Mouse (Mus musculus) retina, postnatal 1 day (tissue): ENCODE results near the gene Pip4k2c.
A peak's percentile ranks its signal among the peaks of the same experiment; 100 is the strongest.
"Not testable (repeated sequence)": the region's sequence is repeated elsewhere in the genome, so short reads cannot be mapped to it uniquely, and the experiment has no call there.

Experiments
- DNase-seq: peaks from one replicate; pipeline ENCODE4 v3.0.0-alpha.2; 2012

Pip4k2c gene

GRCm38 (mm10) chr10:127166771-127167613 lies 44.4 kb downstream of the Pip4k2c start:
- no peak for DNase-seq

- no peak for DNase-seq
These were observed 45.0 kb downstream of the Pip4k2c start for GRCm38 (mm10) chr10:127166404-127166715.

- peak; percentile 70 for DNase-seq
These were observed 45.6 kb downstream of the Pip4k2c start for GRCm38 (mm10) chr10:127165654-127166403.

- no peak for DNase-seq
These were observed 46.1 kb downstream of the Pip4k2c start for GRCm38 (mm10) chr10:127165354-127165653.

- peak; percentile 91 for DNase-seq
These were observed 46.6 kb downstream of the Pip4k2c start, which contains the start of gene B4galnt1 for GRCm38 (mm10) chr10:127164631-127165353. Gene B4galnt1 (plus strand): TSS chr10:127165225.

DNA sequence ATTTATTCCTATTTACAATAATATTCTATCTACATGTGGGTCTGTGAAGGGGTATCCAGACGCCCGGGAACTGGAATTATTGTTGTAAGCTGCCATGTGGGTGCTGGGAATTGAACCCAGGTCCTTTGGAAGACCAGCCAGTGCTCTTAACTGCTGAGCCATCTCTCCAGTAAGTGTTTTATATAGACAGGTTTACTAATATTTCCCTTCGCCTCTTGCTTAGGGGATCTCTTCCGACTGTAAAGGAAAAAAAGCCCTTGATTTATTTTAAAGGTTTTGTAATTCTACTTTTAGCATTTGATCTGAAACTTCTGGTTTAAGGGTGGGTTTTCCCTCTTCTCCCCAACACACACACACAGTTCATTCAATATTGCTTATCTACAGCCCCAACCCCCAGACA lies 47.2 kb downstream of the Pip4k2c start:
- DNase-seq = no peak

DNA sequence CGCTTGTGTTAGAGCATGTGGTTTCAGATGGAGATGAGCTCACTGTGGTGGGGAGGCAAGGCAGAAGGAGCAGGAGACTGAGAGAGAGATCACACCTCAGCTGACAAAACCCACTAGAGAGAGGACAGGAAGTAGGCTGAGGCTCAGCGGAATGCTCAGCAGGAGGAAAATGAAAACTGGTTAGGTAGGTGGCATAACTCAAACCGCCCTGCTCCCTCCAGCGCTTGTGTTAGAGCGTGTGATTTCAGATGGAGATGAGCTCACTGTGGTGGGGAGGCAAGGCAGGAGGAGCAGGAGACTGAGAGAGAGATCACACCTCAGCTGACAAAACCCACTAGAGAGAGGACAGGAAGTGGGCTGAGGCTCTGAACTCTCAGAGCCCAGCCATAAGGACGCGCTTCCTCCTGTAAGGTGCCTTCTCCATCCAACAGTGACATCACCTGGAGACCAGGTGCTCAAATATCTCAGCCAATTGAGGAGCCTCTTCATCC lies 48.6 kb downstream of the Pip4k2c start:
- not testable (repeated sequence) for DNase-seq

- DNase-seq = no peak
These were observed 50.7 kb downstream of the Pip4k2c start for GRCm38 (mm10) chr10:127160728-127161127.

DNA sequence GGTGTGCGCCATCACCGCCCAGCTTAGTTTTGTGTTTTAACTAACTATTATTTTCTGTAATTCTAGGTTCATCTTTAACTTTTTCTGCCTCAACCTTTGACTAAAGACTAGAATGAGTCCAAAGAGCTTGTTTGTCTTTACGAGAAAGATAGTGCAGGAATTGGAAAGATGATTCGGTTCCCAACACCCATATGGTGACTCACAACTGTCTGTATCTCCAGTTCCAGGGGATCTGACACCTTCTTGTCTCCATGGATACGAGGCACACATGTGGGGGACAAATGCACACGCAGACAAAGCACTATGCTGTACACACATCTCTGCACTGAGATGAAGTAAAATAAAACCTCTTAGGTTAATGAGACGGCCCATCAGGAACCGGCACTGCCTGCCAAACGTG lies 51.3 kb downstream of the Pip4k2c start:
- no peak for DNase-seq

- no peak for DNase-seq
These were observed 52.9 kb downstream of the Pip4k2c start for GRCm38 (mm10) chr10:127158471-127158870.

- DNase-seq = no peak
These were observed 54.9 kb downstream of the Pip4k2c start for GRCm38 (mm10) chr10:127156511-127156910.

DNA sequence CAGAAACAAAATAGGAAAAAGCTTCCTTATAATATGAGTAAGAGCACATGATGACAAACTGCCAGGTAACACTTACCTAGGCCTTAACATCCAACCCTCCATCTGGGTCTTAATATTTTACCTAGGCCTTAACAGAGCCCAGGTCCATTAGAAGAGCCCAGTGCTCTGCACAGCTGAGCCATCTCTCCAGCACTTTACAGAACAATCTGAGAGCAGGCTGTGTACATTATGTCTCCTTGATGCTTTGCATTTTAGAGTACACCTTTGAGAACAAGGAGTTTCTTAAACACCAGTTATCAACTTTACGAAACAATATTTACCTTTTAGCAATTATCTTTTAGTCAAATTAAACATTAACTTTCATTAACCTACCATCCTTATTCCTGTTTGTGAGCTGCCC lies 55.3 kb downstream of the Pip4k2c start:
- DNase-seq = no peak

GRCm38 (mm10) chr10:127154652-127155051 lies 56.7 kb downstream of the Pip4k2c start:
- DNase-seq = no peak

DNA sequence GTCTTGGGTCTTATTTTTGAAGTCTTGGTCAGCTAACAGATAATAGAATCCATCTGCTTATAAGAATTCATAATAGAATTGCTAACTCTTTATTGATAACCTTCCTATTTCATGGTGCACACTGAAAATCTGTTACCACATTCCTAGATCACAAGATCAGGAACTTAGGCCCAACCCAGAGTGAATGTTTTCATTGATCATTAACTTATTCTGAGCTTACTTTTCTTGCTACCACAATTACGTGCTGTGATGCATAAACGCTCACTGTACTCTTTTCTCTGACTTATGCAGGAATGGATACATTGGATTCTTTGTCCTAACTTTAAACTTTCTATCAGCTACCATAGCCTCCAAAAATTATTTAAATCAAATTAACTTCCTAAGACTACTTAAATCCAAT lies 57.1 kb downstream of the Pip4k2c start:
- no peak for DNase-seq

- no peak for DNase-seq
These were observed 58.1 kb downstream of the Pip4k2c start for GRCm38 (mm10) chr10:127153323-127153722.

- DNase-seq = not testable (repeated sequence)
These were observed 58.8 kb downstream of the Pip4k2c start for GRCm38 (mm10) chr10:127152556-127152955.

DNA sequence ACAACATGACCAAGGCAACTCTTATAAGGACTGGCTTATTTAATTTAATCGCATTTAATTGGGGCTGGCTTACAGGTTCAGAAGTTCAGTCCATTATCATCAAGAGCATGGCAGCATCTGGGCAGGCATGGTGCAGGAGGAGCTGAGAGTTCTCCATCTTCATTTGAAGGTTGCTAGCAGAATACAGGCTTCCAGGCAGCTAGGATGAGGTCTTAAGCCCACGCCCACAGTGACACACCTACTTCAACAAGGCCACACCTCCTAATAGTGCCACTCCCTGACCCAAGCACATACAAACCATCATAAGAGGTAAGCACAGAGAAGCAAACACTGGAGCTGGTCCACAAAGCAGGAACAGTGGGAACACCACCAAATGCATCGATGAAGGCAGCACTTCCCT lies 60.2 kb downstream of the Pip4k2c start:
- not testable (repeated sequence) for DNase-seq

DNA sequence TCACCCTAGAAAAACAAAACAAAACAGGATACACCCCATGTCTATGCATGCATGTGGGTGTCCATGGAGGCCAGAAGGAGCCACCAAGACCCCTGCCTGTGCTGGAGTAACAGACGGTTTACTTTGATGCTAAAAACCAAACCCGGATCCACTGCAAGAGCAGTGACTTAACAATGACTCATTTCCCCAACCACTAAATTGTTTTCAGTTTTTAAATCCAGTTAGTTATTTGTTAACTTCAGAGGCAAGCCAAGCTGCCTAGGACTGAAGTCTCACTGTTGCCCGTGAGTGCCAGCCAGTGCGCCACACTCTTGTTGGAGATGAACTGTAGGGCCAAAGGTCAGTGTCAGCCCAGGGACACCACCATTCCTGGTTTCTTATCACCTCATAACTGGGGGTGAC lies 60.9 kb downstream of the Pip4k2c start:
- DNase-seq = no peak

GRCm38 (mm10) chr10:127147135-127147534 lies 64.2 kb downstream of the Pip4k2c start:
- DNase-seq = no peak
